Mouse (Mus musculus) G1E (cell line): Measurements from ENCODE around the gene Milr1. TPM values are rescaled to one million over a fixed set of nuclear protein-coding genes. Genes with fewer than 3 reads are reported as not detected.

ENCODE experiments used
- ATAC-seq: 2 replicates; pipeline ENCODE4 v1.8.0; 2016; ENCODE audit warnings: mild to moderate bottlenecking; ENCODE audit not compliant: insufficient number of reproducible peaks, poor library complexity, low FRiP score, severe bottlenecking; ENCODE audit errors: extremely low read depth
- DNase-seq: peaks from one replicate; pipeline ENCODE4 v3.0.0; 2012; ENCODE audit warnings: low spot score
- H3K27me3 ChIP-seq: 2 replicates; pipeline ENCODE4 v1.6.1; 2012; ENCODE audit warnings: mild to moderate bottlenecking, low read length, inconsistent platforms; ENCODE audit not compliant: insufficient read depth
- H3K36me3 ChIP-seq: replicated peaks from 2 replicates; pipeline ENCODE3; 2012; ENCODE audit warnings: mild to moderate bottlenecking, inconsistent platforms
- H3K4me1 ChIP-seq: 2 replicates; pipeline ENCODE4 v1.6.1; 2012; ENCODE audit warnings: low read depth, low read length, inconsistent platforms, mixed read lengths; ENCODE audit not compliant: insufficient read depth
- H3K4me3 ChIP-seq: 2 replicates; pipeline ENCODE4 v1.5.1; 2012; ENCODE audit warnings: low read depth, mild to moderate bottlenecking, inconsistent platforms, low read length, moderate library complexity, mixed read lengths
- H3K9me3 ChIP-seq: replicated peaks from 2 replicates; pipeline ENCODE4 v1.6.1; 2012; ENCODE audit warnings: inconsistent platforms
- CTCF ChIP-seq: IDR thresholded peaks from 2 replicates; pipeline ENCODE4 v1.5.1; 2012; ENCODE audit warnings: low read depth, low read length, inconsistent platforms, mixed read lengths
- GATA1 ChIP-seq: IDR thresholded peaks from 2 replicates; pipeline ENCODE4 v1.6.1; 2012; ENCODE audit warnings: borderline replicate concordance, low read length, inconsistent platforms, mixed read lengths
- GATA2 ChIP-seq: IDR thresholded peaks from 2 replicates; pipeline ENCODE4 v1.6.1; 2012; ENCODE audit warnings: low read depth, low read length, inconsistent platforms, borderline replicate concordance
- POLR2AphosphoS5 ChIP-seq: IDR thresholded peaks from 2 replicates; pipeline ENCODE4 v1.6.1; 2012; ENCODE audit warnings: low read depth, low read length, inconsistent platforms; ENCODE audit not compliant: insufficient replicate concordance
- TAL1 ChIP-seq: conservative IDR thresholded peaks from 2 replicates; pipeline ENCODE4 v1.6.1; 2012; ENCODE audit warnings: low read depth, low read length, inconsistent platforms, mixed read lengths
- polyA plus RNA-seq: library from polyadenylated mRNA; stranded (reverse); fragments of >175 nt; gene quantifications from 2 replicates; pipeline ENCODE4 v1.2.3, GENCODE M21; 2012
- total RNA-seq, 2 experiments: library from RNA; stranded (forward) in 1 of 2; stranded (reverse) in 1 of 2; fragments of 200-1000 nt in 1 of 2; fragments of >200 nt in 1 of 2; fragmentation: Nextera tagmentation in 1 of 2; gene quantifications; 2 replicates each; pipeline ENCODE4 v1.2.3; 2014 to 2017

The Milr1 gene
- total and polyA plus RNA-seq, 3 experiments, result 0.05 to 0.33 TPM; not detected in 1

DNA sequence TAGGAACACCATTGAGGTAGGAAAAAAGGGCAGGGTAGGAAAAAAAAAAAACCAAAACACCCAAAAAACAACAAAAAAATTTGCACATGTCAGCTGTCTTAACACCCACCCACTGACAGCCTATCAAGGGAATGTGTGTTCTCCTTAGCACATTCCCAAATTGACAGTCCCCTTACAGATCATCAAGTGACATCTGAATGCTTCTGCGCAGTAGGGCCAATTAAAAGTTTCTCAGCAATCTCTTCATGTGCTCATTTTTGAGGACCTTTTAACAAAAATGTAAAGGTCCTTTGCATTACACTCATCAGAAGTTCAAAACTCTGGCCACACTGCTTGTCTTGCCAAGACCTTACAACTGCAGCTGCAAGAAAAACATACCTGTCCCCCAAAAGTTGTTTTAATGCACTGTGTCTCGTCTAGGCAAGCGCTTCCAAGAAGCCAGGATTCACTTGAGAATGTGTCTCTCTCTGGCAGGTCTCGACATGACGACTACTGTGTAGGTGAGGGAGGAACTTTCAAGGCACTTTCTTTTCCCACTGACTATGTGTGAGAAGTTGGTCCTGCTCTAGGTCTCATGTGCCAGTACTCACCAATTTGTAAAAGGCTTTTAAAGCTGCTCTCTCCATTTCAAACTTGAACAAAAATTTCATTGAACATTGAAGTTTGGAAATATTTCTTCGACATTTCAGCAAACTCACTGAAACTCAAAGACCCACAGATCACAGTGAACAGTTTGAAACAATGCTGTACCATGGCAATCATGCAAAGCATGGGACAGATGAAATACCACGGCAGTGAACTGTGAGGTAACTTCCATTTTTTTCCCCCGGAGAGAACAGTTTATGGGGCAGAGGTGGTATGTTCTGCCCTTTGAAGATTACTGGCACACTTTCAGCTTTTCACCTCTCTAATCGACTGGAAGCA, 32.1 kb downstream of the Milr1 start:
- DNase-seq (no peak), ATAC-seq (no peak)
- H3K4me3 ChIP-seq, result no peak overlapping the region; the same call in 1 of the 2 replicates
- H3K36me3 ChIP-seq, result peaks cover 66% of the 10 kb centered on the region
- no peaks in the 10 kb centered on the region for H3K9me3 ChIP-seq
- peaks cover 46% of the 10 kb centered on the region for H3K4me1 ChIP-seq
- TF ChIP-seq GATA1 (no peak), TAL1 (no peak), GATA2 (no peak), POLR2AphosphoS5 (no peak; the same call in 1 of the 2 replicates), CTCF (no peak)
- H3K27me3 ChIP-seq, result no peaks in the 10 kb centered on the region

DNA sequence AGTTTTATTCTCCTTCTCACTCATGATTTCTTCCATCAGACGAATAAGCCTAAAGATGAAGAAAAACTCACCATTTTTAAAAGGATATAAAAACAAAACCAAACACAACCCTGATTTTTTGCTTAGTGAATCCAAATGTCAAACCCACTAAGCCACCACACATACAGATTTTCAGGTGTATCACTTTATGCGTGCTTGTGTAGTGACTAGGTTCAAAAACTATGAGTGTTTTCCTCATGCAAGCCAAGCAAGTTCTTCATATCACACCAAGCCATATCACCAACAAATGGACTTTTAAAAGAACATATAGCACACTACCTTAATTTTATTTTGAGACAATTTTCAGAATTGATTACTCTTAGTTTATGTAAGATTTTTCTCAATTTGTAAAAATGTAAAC, 33.5 kb downstream of the Milr1 start:
- no peak for TF ChIP-seq CTCF
- no peak for TF ChIP-seq POLR2AphosphoS5
- no peak for TF ChIP-seq GATA1
- TF ChIP-seq GATA2, result no peak
- no peak for TF ChIP-seq TAL1
- H3K36me3 ChIP-seq, result peaks cover 66% of the 10 kb centered on the region
- no peaks in the 10 kb centered on the region for H3K27me3 ChIP-seq
- no peaks in the 10 kb centered on the region for H3K9me3 ChIP-seq
- H3K4me3 ChIP-seq, result no peak overlapping the region
- DNase-seq (no peak), ATAC-seq (no peak)
- H3K4me1 ChIP-seq, result peaks cover 46% of the 10 kb centered on the region

DNA sequence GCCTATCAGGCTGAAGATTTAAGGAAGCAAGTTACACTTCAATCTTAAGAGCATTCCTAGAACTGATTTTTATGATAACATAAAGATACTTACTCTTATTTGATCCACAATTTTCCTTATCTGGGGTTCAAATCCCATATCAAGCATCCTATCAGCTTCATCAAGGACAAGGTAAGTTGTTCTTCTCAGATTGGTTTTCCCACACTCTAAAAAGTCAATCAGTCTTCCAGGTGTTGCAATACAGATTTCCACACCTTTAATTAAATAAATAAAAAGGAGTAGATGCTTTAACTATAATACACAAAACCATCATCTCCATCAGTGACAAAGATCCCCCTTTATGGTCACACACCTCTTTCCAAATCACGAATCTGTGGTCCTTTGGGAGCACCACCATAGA, 34.0 kb downstream of the Milr1 start:
- H3K4me3 ChIP-seq, result no peak overlapping the region
- H3K36me3 ChIP-seq, result peaks cover 61% of the 10 kb centered on the region
- H3K4me1 ChIP-seq, result peaks cover 40% of the 10 kb centered on the region
- TF ChIP-seq POLR2AphosphoS5 (no peak), CTCF (no peak), TAL1 (no peak), GATA2 (no peak), GATA1 (no peak)
- DNase-seq, result no peak
- ATAC-seq, result no peak
- no peaks in the 10 kb centered on the region for H3K9me3 ChIP-seq
- no peaks in the 10 kb centered on the region for H3K27me3 ChIP-seq

DNA sequence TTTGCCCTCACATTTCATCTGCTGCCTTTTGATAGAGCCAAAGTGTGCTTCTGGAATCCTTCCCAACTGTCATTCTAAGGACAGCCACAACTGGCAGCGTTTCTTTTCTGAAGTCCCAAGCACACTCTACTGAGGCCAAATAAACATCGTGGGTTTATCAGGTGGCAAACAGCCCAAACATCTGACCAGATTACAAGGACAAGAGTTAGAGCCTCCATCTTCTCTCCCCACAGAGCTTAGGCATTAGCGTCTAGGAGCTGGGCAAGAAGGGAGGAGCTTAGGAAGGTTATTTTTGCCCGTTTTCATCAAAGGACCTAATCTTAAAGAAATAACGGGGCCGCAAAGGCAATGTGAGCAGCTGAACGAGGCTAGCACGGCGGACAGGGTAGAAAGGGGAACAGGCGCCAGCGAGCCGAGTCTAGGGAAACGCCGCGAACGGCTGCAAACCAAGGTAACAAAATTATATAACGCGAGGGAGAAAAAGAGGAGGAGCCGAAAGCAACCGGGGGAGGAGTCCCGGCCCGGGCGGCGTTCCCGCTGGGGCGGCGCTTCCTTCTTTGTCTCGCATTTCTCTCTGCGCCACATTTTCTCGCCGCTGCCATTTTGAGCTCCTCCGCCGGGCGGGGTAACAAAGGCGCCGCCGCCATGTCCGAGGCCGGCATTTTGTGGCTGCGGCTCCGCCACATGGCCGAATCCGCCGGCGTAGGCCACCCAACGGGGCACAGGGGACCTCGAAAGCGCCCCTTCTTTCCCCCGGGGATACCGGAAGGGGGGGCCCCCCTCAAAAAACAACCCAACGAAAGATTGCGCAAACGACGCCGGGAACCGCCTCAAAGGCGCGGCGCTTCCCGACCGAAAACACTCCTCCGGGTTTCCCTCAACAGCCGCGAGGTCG, 36.4 kb downstream of the Milr1 start:
- TF ChIP-seq TAL1, result no peak
- peak; percentile 40; the same call in 1 of the 2 replicates for TF ChIP-seq POLR2AphosphoS5
- H3K4me1 ChIP-seq, result peaks cover 42% of the 10 kb centered on the region
- peak overlapping the region; percentile 82 for H3K4me3 ChIP-seq
- no peaks in the 10 kb centered on the region for H3K27me3 ChIP-seq
- DNase-seq, result peak; percentile 71
- ATAC-seq, result peak; percentile 22
- peaks cover 61% of the 10 kb centered on the region for H3K36me3 ChIP-seq
- H3K9me3 ChIP-seq, result no peaks in the 10 kb centered on the region

DNA sequence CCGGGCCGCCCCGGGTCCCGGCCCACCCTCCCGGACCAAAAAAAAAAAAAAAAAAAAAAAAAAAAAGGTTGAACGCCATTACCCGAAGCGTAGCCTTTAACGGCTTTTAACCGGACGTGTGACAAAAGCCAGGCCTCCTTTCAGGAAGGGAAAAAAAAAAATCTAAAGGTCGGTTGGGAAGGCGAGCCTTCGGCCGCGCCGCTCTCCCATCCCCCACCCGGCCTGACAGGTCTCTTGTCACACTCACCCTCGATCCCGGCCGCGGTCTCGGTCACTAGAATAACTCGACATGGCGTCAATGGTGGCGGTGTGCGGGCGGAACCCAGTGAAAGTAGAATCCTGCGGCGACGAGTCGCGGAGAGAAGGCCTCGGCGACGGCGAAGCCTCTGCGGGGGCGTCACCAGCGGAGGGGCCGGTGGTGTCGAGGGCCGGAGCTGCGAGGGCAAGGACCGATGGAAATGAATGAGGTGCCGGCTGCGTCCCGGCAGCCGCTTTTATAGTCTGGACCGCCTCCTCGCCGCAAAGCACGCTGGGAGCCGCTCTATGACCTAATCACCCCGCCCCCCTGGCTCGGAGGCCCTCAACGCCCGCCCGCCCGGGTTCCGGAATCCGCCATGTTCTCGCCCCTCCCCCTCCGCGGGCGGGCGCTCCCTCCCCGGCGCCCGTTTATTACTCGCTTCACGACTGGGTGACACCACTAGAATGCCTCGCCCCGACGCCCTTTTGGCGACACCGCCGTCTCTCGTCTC, 37.2 kb downstream of the Milr1 start:
- peak; percentile 97 for TF ChIP-seq POLR2AphosphoS5
- TF ChIP-seq GATA1, result no peak
- no peak for TF ChIP-seq TAL1
- no peak for TF ChIP-seq GATA2
- Histone ChIP-seq H3K9me3 (no peaks in the 10 kb centered on the region), H3K36me3 (peaks cover 61% of the 10 kb centered on the region), H3K4me3 (peak overlapping the region; percentile 82), H3K27me3 (no peaks in the 10 kb centered on the region), H3K4me1 (peaks cover 34% of the 10 kb centered on the region)
- ATAC-seq (peak; percentile 46), DNase-seq (peak; percentile 92)
